Mouse (Mus musculus): ENCODE measurements around the gene Exosc10.

- TF ChIP-seq POLR2A (IDR thresholded peaks at IDR 0.05; ENCODE audit: borderline replicate concordance, extremely low read depth, low read depth, low read length) = no peak
- no peak for TF ChIP-seq CTCF (IDR thresholded peaks at IDR 0.05; ENCODE audit: insufficient read depth, low read length)
These were observed 28.4 kb downstream of the Exosc10 start for GRCm38 (mm10) chr4:148586648-148587047.

Measured in lung, adult 2 months (tissue).